Mouse (Mus musculus) ES-Bruce4 (cell line): ENCODE measurements around the gene Zmym2. TPM values are rescaled to one million over a fixed set of nuclear protein-coding genes. Genes with fewer than 3 reads are reported as not detected.

Experiments
- H3K27ac ChIP-seq: 2 replicates; pipeline ENCODE4 v1.5.1; 2012; ENCODE audit warnings: low read length, inconsistent platforms; ENCODE audit not compliant: insufficient read depth
- H3K27me3 ChIP-seq: 2 replicates; pipeline ENCODE4 v1.6.1; 2012; ENCODE audit warnings: mild to moderate bottlenecking, low read length, inconsistent platforms; ENCODE audit not compliant: control insufficient read depth, poor library complexity, insufficient read depth, severe bottlenecking
- H3K36me3 ChIP-seq: 2 replicates; pipeline ENCODE4 v1.6.1; 2012; ENCODE audit warnings: inconsistent platforms, mild to moderate bottlenecking, low read length, moderate library complexity; ENCODE audit not compliant: control insufficient read depth, poor library complexity, insufficient read depth, severe bottlenecking
- H3K4me1 ChIP-seq: one replicate; pipeline ENCODE4 v1.8.1; 2011; ENCODE audit warnings: low read length; ENCODE audit not compliant: control insufficient read depth, insufficient read depth
- H3K4me3 ChIP-seq: 2 replicates; pipeline ENCODE4 v1.5.1; 2011; ENCODE audit warnings: low read depth, mild to moderate bottlenecking, low read length
- H3K9ac ChIP-seq: 2 replicates; pipeline ENCODE4 v1.6.1; 2012; ENCODE audit warnings: low read depth, mild to moderate bottlenecking, inconsistent platforms; ENCODE audit not compliant: poor library complexity, severe bottlenecking
- H3K9me3 ChIP-seq: replicated peaks from 2 replicates; pipeline ENCODE4 v1.6.1; 2012; ENCODE audit warnings: mild to moderate bottlenecking, low read length, inconsistent platforms; ENCODE audit not compliant: control insufficient read depth, poor library complexity, insufficient read depth, severe bottlenecking
- CTCF ChIP-seq: IDR thresholded peaks from one replicate; pipeline ENCODE4 v1.8.1; 2011; ENCODE audit warnings: low read depth, low read length
- EP300 ChIP-seq: IDR thresholded peaks from 2 replicates; pipeline ENCODE4 v1.6.1; 2011; ENCODE audit warnings: low read depth, low read length; ENCODE audit not compliant: insufficient read depth
- POLR2A ChIP-seq: IDR thresholded peaks from one replicate; pipeline ENCODE4 v1.8.1; 2011; ENCODE audit warnings: low read length; ENCODE audit not compliant: insufficient read depth
- polyA plus RNA-seq: library from polyadenylated mRNA; stranded (reverse); fragments of >200 nt; gene quantifications from 2 replicates; pipeline ENCODE4 v1.2.4, GENCODE M21; 2011; ENCODE audit warnings: low read depth; ENCODE audit not compliant: missing spikeins, insufficient read depth, insufficient read length

Zmym2 gene
- polyA plus RNA-seq, 1 experiment, result 147 TPM

DNA sequence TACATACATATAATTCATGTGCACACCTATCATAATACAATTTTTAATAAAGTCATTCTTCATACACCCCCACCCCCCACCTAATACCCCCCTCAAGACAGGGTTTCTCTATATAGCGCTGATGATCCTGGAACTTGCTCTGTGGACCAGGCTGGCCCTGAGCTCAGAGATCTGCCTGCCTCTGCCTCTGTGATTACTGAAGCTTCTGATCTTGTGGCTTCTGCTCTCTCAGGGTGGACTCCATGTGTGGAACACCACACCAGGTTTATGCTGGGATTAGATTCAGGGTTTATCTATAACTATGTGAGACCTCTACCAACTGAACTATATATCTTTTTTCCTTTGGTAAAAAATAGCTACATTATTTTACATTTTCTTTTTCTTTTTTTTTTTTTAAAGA is 10.1 kb downstream of the Zmym2 start:
- Histone ChIP-seq H3K9me3 (no peaks in the 10 kb centered on the region), H3K9ac (no peak overlapping the region), H3K36me3 (peaks cover 9% of the 10 kb centered on the region), H3K4me1 (peaks cover 1% of the 10 kb centered on the region), H3K27ac (no peak overlapping the region), H3K27me3 (no peaks in the 10 kb centered on the region), H3K4me3 (no peak overlapping the region)
- TF ChIP-seq CTCF (no peak), POLR2A (no peak), EP300 (no peak)

DNA sequence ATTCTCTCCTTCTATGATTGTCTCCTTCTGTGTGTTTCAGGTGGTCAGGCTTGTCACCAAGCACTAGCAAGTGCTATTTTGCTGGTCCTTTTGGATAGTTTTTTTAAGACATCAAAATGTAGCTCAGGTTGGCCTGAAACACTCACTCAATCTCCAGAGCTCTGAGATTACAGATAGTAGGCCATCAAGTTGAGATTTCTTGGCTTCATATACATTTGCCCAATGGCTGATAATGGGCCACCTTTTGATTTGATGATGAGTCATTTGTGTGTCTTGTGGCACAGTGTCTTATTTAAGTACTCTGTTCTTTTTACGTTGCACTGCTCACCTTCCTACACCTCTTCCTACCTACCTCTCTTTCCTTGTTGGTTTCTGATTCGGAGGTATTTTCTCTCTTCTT is 11.0 kb downstream of the Zmym2 start:
- H3K4me1 ChIP-seq, result peaks cover 1% of the 10 kb centered on the region
- H3K9ac ChIP-seq, result no peak overlapping the region
- no peaks in the 10 kb centered on the region for H3K9me3 ChIP-seq
- no peak for TF ChIP-seq POLR2A
- peaks cover 9% of the 10 kb centered on the region for H3K36me3 ChIP-seq
- no peaks in the 10 kb centered on the region for H3K27me3 ChIP-seq
- H3K27ac ChIP-seq, result no peak overlapping the region
- H3K4me3 ChIP-seq, result no peak overlapping the region

DNA sequence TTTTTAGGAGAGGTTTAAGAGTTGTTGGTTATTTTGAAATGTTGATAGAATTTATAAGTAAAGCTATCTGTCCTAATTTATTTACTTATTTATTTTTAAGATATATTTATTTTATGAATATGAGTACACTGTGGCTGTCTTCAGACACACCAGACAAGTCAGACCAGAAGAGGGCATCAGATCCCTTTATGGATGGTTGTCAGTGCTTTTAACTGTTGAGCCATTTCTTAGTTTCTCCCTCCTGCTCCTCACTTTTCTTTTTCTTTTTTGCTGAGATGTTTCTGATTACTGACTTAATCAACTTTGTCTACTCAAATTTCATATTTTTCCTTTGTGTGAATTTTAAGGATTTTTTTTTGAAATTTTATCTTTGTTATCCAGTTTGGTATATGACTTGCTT is 13.2 kb downstream of the Zmym2 start:
- no peak for TF ChIP-seq EP300
- TF ChIP-seq CTCF, result no peak
- no peak for TF ChIP-seq POLR2A
- H3K9me3 ChIP-seq, result no peaks in the 10 kb centered on the region
- H3K4me3 ChIP-seq, result no peak overlapping the region

DNA sequence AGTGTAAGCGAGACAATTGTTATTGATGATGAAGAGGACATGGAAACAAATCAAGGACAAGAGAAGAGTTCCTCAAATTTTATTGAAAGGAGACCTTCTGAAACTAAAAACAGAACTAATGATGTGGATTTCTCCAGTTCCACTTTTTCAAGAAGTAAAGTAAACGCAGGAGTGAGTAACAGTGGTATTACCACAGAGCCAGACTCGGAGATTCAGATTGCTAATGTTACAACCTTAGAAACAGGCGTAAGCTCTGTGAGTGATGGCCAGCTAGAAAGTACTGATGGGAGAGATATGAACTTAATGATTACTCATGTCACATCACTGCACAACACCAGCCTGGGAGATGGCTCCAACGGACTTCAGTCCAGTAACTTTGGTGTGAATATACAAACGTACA is 16.6 kb downstream of the Zmym2 start:
- Histone ChIP-seq H3K4me1 (no peaks in the 10 kb centered on the region), H3K36me3 (peaks cover 15% of the 10 kb centered on the region), H3K9ac (no peak overlapping the region), H3K9me3 (no peaks in the 10 kb centered on the region), H3K27me3 (no peaks in the 10 kb centered on the region), H3K4me3 (no peak overlapping the region), H3K27ac (no peak overlapping the region)
- no peak for TF ChIP-seq EP300
- TF ChIP-seq CTCF, result no peak
- TF ChIP-seq POLR2A, result no peak

More for the DNA sequence above, 13.2 kb downstream of the Zmym2 start:
- Histone ChIP-seq H3K36me3 (peaks cover 13% of the 10 kb centered on the region), H3K27me3 (no peaks in the 10 kb centered on the region), H3K27ac (no peak overlapping the region), H3K4me1 (no peaks in the 10 kb centered on the region), H3K9ac (no peak overlapping the region)

GRCm38 (mm10) chr14:56905696-56906095 is 19.2 kb downstream of the Zmym2 start:
- TF ChIP-seq POLR2A, result no peak
- TF ChIP-seq CTCF, result no peak
- no peak for TF ChIP-seq EP300
- no peaks in the 10 kb centered on the region for H3K9me3 ChIP-seq
- H3K4me3 ChIP-seq, result no peak overlapping the region
- H3K4me1 ChIP-seq, result no peaks in the 10 kb centered on the region
- peaks cover 15% of the 10 kb centered on the region for H3K36me3 ChIP-seq
- no peaks in the 10 kb centered on the region for H3K27me3 ChIP-seq
- no peak overlapping the region for H3K27ac ChIP-seq
- H3K9ac ChIP-seq, result no peak overlapping the region

GRCm38 (mm10) chr14:56918532-56918931 is 32.1 kb downstream of the Zmym2 start:
- no peak overlapping the region for H3K4me3 ChIP-seq
- H3K9me3 ChIP-seq, result peaks cover 2% of the 10 kb centered on the region
- H3K27ac ChIP-seq, result no peak overlapping the region
- peaks cover 18% of the 10 kb centered on the region for H3K36me3 ChIP-seq
- H3K27me3 ChIP-seq, result no peaks in the 10 kb centered on the region
- H3K4me1 ChIP-seq, result no peaks in the 10 kb centered on the region
- no peak overlapping the region for H3K9ac ChIP-seq
- TF ChIP-seq CTCF, result no peak
- TF ChIP-seq EP300, result no peak
- no peak for TF ChIP-seq POLR2A

DNA sequence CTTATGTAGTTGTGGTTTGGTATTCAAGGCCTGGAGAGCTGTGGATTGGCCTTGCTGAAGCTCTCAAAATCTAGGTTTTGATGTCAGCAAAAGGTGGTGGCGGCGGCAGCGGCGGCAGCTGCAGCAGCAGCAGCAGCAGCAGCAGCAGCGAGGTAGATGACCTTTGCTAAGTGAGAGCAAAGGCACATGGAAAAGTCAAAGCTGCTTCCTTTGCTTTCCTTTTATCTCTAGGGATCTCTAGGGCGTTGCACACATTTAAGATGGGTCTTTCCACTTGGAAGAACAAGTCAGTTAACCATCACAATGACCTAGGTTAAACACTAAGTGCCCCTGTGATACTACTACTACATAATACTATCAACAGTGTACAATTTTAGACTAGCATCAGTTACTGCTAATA is 49.0 kb downstream of the Zmym2 start:
- Histone ChIP-seq H3K36me3 (peaks cover 27% of the 10 kb centered on the region), H3K27me3 (no peaks in the 10 kb centered on the region), H3K4me1 (no peaks in the 10 kb centered on the region), H3K9me3 (no peaks in the 10 kb centered on the region), H3K4me3 (no peak overlapping the region), H3K27ac (no peak overlapping the region), H3K9ac (no peak overlapping the region)
- TF ChIP-seq EP300 (no peak), POLR2A (no peak)
